Mouse (Mus musculus) ES-Bruce4 (cell line): ENCODE results near the gene 4930469K13Rik. TPM values are rescaled to one million over a fixed set of nuclear protein-coding genes. Genes with fewer than 3 reads are reported as not detected.

Experiments used
- H3K27ac ChIP-seq: 2 replicates; pipeline ENCODE4 v1.5.1; 2012; ENCODE audit warnings: low read length, inconsistent platforms; ENCODE audit not compliant: insufficient read depth
- H3K27me3 ChIP-seq: 2 replicates; pipeline ENCODE4 v1.6.1; 2012; ENCODE audit warnings: mild to moderate bottlenecking, low read length, inconsistent platforms; ENCODE audit not compliant: control insufficient read depth, poor library complexity, insufficient read depth, severe bottlenecking
- H3K36me3 ChIP-seq: 2 replicates; pipeline ENCODE4 v1.6.1; 2012; ENCODE audit warnings: inconsistent platforms, mild to moderate bottlenecking, low read length, moderate library complexity; ENCODE audit not compliant: control insufficient read depth, poor library complexity, insufficient read depth, severe bottlenecking
- H3K4me1 ChIP-seq: one replicate; pipeline ENCODE4 v1.8.1; 2011; ENCODE audit warnings: low read length; ENCODE audit not compliant: control insufficient read depth, insufficient read depth
- H3K4me3 ChIP-seq: 2 replicates; pipeline ENCODE4 v1.5.1; 2011; ENCODE audit warnings: low read depth, mild to moderate bottlenecking, low read length
- H3K9ac ChIP-seq: 2 replicates; pipeline ENCODE4 v1.6.1; 2012; ENCODE audit warnings: low read depth, mild to moderate bottlenecking, inconsistent platforms; ENCODE audit not compliant: poor library complexity, severe bottlenecking
- H3K9me3 ChIP-seq: replicated peaks from 2 replicates; pipeline ENCODE4 v1.6.1; 2012; ENCODE audit warnings: mild to moderate bottlenecking, low read length, inconsistent platforms; ENCODE audit not compliant: control insufficient read depth, poor library complexity, insufficient read depth, severe bottlenecking
- CTCF ChIP-seq: IDR thresholded peaks from one replicate; pipeline ENCODE4 v1.8.1; 2011; ENCODE audit warnings: low read depth, low read length
- EP300 ChIP-seq: IDR thresholded peaks from 2 replicates; pipeline ENCODE4 v1.6.1; 2011; ENCODE audit warnings: low read depth, low read length; ENCODE audit not compliant: insufficient read depth
- POLR2A ChIP-seq: IDR thresholded peaks from one replicate; pipeline ENCODE4 v1.8.1; 2011; ENCODE audit warnings: low read length; ENCODE audit not compliant: insufficient read depth
- polyA plus RNA-seq: library from polyadenylated mRNA; stranded (reverse); fragments of >200 nt; gene quantifications from 2 replicates; pipeline ENCODE4 v1.2.4, GENCODE M21; 2011; ENCODE audit warnings: low read depth; ENCODE audit not compliant: missing spikeins, insufficient read depth, insufficient read length

4930469K13Rik gene
- polyA plus RNA-seq, 1 experiment, result not detected

DNA sequence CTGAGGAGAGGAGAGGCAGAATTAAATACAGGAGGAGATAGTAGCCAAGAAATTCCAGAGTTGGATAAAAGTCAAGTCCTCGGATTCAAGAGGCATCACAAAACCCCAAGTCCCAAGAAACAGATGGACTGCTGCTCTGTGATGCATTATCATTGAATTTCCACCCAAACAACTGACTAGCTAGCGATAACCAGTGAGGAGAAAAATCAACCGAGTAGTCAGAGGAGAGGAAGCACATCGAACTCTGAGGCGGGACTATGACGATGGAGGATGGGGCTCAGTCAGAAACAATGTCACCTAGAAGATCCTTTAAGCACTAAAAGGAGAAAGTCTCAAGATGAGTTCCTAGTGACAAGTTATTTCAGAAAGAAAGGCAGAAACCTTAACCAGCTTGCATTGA, 39.4 kb downstream of the 4930469K13Rik start:
- Histone ChIP-seq H3K27me3 (no peaks in the 10 kb centered on the region), H3K27ac (no peak overlapping the region), H3K36me3 (no peaks in the 10 kb centered on the region), H3K4me1 (no peaks in the 10 kb centered on the region), H3K9me3 (no peaks in the 10 kb centered on the region; the same call in 1 of the 2 replicates), H3K9ac (no peak overlapping the region), H3K4me3 (no peak overlapping the region)
- TF ChIP-seq CTCF (no peak), EP300 (no peak), POLR2A (no peak)

GRCm38 (mm10) chr11:34058332-34058731, 40.0 kb downstream of the 4930469K13Rik start:
- TF ChIP-seq POLR2A (no peak), EP300 (no peak), CTCF (no peak)
- H3K9ac ChIP-seq, result no peak overlapping the region
- no peak overlapping the region for H3K4me3 ChIP-seq
- H3K36me3 ChIP-seq, result no peaks in the 10 kb centered on the region
- no peaks in the 10 kb centered on the region for H3K27me3 ChIP-seq
- H3K9me3 ChIP-seq, result no peaks in the 10 kb centered on the region; the same call in 1 of the 2 replicates
- H3K4me1 ChIP-seq, result no peaks in the 10 kb centered on the region
- no peak overlapping the region for H3K27ac ChIP-seq

DNA sequence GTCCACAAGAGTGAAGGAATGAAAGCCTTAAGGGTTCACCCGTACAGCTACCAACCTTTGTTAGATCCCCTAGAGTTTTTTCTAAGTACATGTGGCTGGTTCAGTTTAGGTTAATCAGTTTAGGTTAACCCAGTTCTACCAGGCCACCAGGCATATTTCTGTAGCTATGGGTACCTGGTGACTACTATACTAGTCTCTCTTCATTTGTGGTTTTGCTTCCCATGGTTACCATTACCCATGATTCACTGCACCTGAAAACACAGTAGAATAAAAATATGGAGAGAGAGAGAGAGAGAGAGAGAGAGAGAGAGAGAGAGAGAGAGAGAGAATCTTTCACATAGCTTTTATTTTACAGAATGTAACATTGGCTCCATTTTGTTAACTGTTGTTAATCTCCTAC, 41.6 kb downstream of the 4930469K13Rik start:
- TF ChIP-seq POLR2A (no peak), EP300 (no peak), CTCF (no peak)
- H3K36me3 ChIP-seq, result no peaks in the 10 kb centered on the region
- H3K9ac ChIP-seq, result no peak overlapping the region
- H3K4me1 ChIP-seq, result no peaks in the 10 kb centered on the region
- H3K4me3 ChIP-seq, result no peak overlapping the region
- H3K27me3 ChIP-seq, result no peaks in the 10 kb centered on the region
- H3K27ac ChIP-seq, result no peak overlapping the region
- H3K9me3 ChIP-seq, result no peaks in the 10 kb centered on the region; the same call in 1 of the 2 replicates

DNA sequence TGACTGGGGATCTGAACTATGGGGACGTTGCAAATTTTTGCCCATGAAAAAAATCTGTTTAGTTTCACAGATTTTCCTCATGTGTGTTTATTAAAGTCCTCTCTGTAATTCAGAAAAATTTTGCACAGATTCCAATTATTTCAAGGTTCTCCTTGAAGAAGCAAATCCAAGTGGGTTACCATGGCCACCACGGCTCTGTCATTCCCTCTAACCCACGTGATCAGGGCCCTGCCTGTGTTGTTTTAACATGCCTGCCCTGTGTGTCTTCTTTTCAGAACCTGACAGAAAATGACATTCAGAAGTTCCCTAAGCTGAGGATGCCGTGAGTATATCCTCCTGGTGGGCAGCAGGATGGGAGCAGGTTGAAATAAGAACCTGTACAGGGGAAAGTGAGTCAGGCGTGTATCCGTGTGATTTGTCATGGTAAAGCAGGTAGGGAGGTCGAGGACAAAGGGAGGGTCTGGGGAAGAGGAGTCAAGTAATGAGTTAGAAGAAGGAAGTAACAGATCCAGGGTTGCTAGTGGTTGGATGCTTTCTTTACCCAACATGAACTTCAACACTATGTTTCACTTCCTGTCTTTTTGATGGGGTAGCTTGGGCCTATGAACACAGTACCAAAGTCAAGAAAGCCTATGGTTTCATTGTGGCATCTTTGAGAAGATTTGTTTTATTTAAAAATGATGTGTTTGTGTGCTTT, 44.2 kb downstream of the 4930469K13Rik start:
- Histone ChIP-seq H3K4me1 (no peaks in the 10 kb centered on the region), H3K36me3 (no peaks in the 10 kb centered on the region), H3K27me3 (no peaks in the 10 kb centered on the region), H3K4me3 (no peak overlapping the region), H3K27ac (no peak overlapping the region), H3K9ac (no peak overlapping the region), H3K9me3 (no peaks in the 10 kb centered on the region; the same call in 1 of the 2 replicates)
- TF ChIP-seq CTCF (no peak), POLR2A (no peak), EP300 (no peak)

DNA sequence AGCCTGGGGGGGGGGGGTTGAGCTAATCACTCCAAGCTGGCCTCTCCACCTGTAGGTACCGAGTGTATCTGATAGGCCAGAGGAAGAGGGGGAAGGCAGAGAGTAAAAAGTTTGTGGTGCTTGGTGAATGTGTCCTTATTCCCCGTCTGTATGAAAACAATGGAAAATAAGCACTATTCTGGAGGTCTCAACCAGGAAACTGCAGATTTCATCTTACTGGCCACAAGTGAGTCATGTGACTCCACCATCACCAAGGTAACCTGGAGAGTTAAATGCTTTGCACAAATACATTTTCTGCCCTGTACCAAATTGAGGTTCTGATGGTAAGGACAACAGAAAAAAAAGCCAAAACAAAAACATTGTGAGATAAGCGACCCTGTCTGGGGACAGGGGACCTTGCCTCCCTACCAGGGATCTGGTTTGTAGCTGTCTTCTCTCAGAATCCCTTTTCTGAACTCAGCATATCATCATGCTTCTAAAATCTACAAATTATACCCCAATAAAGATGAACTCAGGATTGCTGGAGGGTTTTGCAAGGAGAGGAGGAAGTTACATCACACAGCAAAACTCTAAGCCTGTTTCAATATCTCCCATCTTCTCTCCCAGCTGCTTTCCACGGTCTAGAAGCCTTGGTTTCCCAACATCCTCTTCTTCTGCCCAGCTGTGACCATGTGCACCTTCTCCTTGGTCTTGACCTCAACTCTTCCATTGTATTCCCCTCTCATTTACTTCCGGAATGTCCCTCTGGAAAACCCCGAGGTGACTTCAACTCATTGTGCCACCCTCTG, 45.1 kb downstream of the 4930469K13Rik start:
- no peaks in the 10 kb centered on the region for H3K36me3 ChIP-seq
- no peak overlapping the region for H3K9ac ChIP-seq
- H3K27me3 ChIP-seq, result no peaks in the 10 kb centered on the region
- no peak for TF ChIP-seq CTCF
- TF ChIP-seq POLR2A, result no peak
- no peak for TF ChIP-seq EP300
- H3K9me3 ChIP-seq, result no peaks in the 10 kb centered on the region; the same call in 1 of the 2 replicates
- no peak overlapping the region for H3K27ac ChIP-seq
- H3K4me1 ChIP-seq, result no peaks in the 10 kb centered on the region
- H3K4me3 ChIP-seq, result no peak overlapping the region

- Histone ChIP-seq H3K4me1 (no peaks in the 10 kb centered on the region), H3K36me3 (no peaks in the 10 kb centered on the region), H3K27me3 (no peaks in the 10 kb centered on the region), H3K9ac (no peak overlapping the region), H3K9me3 (no peaks in the 10 kb centered on the region; the same call in 1 of the 2 replicates), H3K27ac (no peak overlapping the region), H3K4me3 (no peak overlapping the region)
- TF ChIP-seq CTCF (no peak), EP300 (no peak), POLR2A (no peak)
These were observed 47.7 kb downstream of the 4930469K13Rik start for GRCm38 (mm10) chr11:34050643-34051042.
